Mouse (Mus musculus): ENCODE results near the gene Lipo3.

GRCm38 (mm10) chr19:33517680-33518079 is 244.1 kb downstream of the Lipo3 start, which contains the start of gene Lipo4:
- TF ChIP-seq POLR2A (IDR thresholded peaks at IDR 0.05; ENCODE audit: borderline replicate concordance, control insufficient read depth, low read depth, low read length) = no peak
- TF ChIP-seq CTCF (IDR thresholded peaks at IDR 0.05; ENCODE audit: control insufficient read depth, insufficient read depth, low read length) = no peak
